Mouse (Mus musculus) small intestine, adult 2 months (tissue): ENCODE measurements at regions not wholly inside any gene's neighbourhood (a gene's known extent, or its start where the extent isn't known, plus 50 kb on each side); places are given as distances from the start of the nearest gene placed in this dataset.

Experiments used
- CTCF ChIP-seq: fragments of 200-500 bp; IDR thresholded peaks from 2 replicates; pipeline ENCODE4 v1.5.1; 2012; ENCODE audit warnings: low read depth, mild to moderate bottlenecking, control low read depth, inconsistent platforms, low read length, moderate library complexity, mixed read lengths; ENCODE audit not compliant: insufficient replicate concordance, insufficient read length; ENCODE audit errors: extremely low read depth
- POLR2A ChIP-seq: fragments of 200-500 bp; IDR thresholded peaks from 2 replicates; pipeline ENCODE4 v1.6.1; 2012; ENCODE audit warnings: low read depth, mild to moderate bottlenecking, control low read depth, inconsistent platforms, low read length, moderate library complexity

- no peak for TF ChIP-seq CTCF
- TF ChIP-seq POLR2A, result no peak
These were observed 472.4 kb downstream of the Ebf1 start for GRCm38 (mm10) chr11:45089561-45089960.
